Mouse (Mus musculus) MEL (cell line): ENCODE measurements at regions not wholly inside any gene's neighbourhood (a gene's known extent, or its start where the extent isn't known, plus 50 kb on each side); places are given as distances from the start of the nearest gene placed in this dataset.

Source experiments
- DNase-seq: peaks from one replicate; pipeline ENCODE4 v3.0.0; 2011; ENCODE audit warnings: low read depth, low spot score
- H3K27ac ChIP-seq: 2 replicates; pipeline ENCODE4 v1.5.1; 2012; ENCODE audit warnings: low read depth, mild to moderate bottlenecking, control low read depth, low read length, moderate library complexity; ENCODE audit not compliant: control insufficient read depth
- H3K27me3 ChIP-seq, 2 experiments: fragments of 150-350 bp in 1 of 2; sonication (generic) in 1 of 2; 2 replicates each; pipeline ENCODE4 v1.6.1; 2012; ENCODE audit warnings: low read length in 2 of 2, mild to moderate bottlenecking in 2 of 2, improper control_type of control experiment in 1 of 2, moderate library complexity in 1 of 2; ENCODE audit not compliant: insufficient read depth in 2 of 2, control insufficient read depth in 1 of 2
- H3K36me3 ChIP-seq, 2 experiments: 2 replicates each; pipeline ENCODE4 v1.6.1; 2012 to 2014; ENCODE audit warnings: low read length in 2 of 2, improper control_type of control experiment in 1 of 2, inconsistent platforms in 1 of 2, mild to moderate bottlenecking in 1 of 2; ENCODE audit not compliant: insufficient read depth in 2 of 2, control insufficient read depth in 1 of 2
- H3K4me1 ChIP-seq, 2 experiments: fragments of 150-350 bp in 1 of 2; sonication (generic) in 1 of 2; 2 replicates each; pipeline ENCODE4 v1.6.1; 2012; ENCODE audit warnings: low read length in 2 of 2, improper control_type of control experiment in 1 of 2, mild to moderate bottlenecking in 1 of 2; ENCODE audit not compliant: insufficient read depth in 2 of 2, control insufficient read depth in 1 of 2
- H3K4me3 ChIP-seq, 2 experiments: fragments of 150-350 bp in 1 of 2; sonication (generic) in 1 of 2; 2 replicates each; pipeline ENCODE4 v1.5.1; 2012; ENCODE audit warnings: low read depth in 2 of 2, low read length in 2 of 2, mild to moderate bottlenecking in 2 of 2, moderate library complexity in 2 of 2, control low read depth in 1 of 2, improper control_type of control experiment in 1 of 2; ENCODE audit not compliant: control insufficient read depth in 1 of 2, insufficient read depth in 1 of 2
- H3K79me2 ChIP-seq: 2 replicates; pipeline ENCODE4 v1.6.1; 2012; ENCODE audit warnings: mild to moderate bottlenecking, low read length, moderate library complexity; ENCODE audit not compliant: control insufficient read depth, poor library complexity, insufficient read depth
- H3K9ac ChIP-seq: 2 replicates; pipeline ENCODE4 v1.6.1; 2012; ENCODE audit warnings: low read depth, mild to moderate bottlenecking, control low read depth, low read length, moderate library complexity; ENCODE audit not compliant: control insufficient read depth, poor library complexity, severe bottlenecking
- H3K9me3 ChIP-seq: fragments of 150-350 bp; sonication (generic); replicated peaks from 2 replicates; pipeline ENCODE4 v1.6.1; 2012; ENCODE audit warnings: mild to moderate bottlenecking, low read length, improper control_type of control experiment, moderate library complexity; ENCODE audit not compliant: insufficient read depth
- BHLHE40 ChIP-seq: IDR thresholded peaks from 2 replicates; pipeline ENCODE4 v1.6.1; 2012; ENCODE audit warnings: low read depth, mild to moderate bottlenecking, inconsistent platforms, low read length, improper control_type of control experiment, borderline replicate concordance
- CHD1 ChIP-seq: IDR thresholded peaks from 2 replicates; pipeline ENCODE4 v1.6.1; 2012; ENCODE audit warnings: low read depth, mild to moderate bottlenecking, inconsistent platforms, low read length, improper control_type of control experiment
- CHD2 ChIP-seq: IDR thresholded peaks from 2 replicates; pipeline ENCODE4 v1.6.1; 2011; ENCODE audit warnings: low read length, improper control_type of control experiment
- CTCF ChIP-seq, 3 experiments: IDR thresholded peaks in 2 of 3; conservative IDR thresholded peaks in 1 of 3; 2 replicates each; pipeline ENCODE4 v1.5.1; 2011 to 2012; ENCODE audit warnings: low read length in 3 of 3, low read depth in 2 of 3, mild to moderate bottlenecking in 2 of 3, improper control_type of control experiment in 1 of 3, inconsistent platforms in 1 of 3, mixed read lengths in 1 of 3, moderate library complexity in 1 of 3; ENCODE audit not compliant: control insufficient read depth in 1 of 3, insufficient read depth in 1 of 3, poor library complexity in 1 of 3, severe bottlenecking in 1 of 3
- ETS1 ChIP-seq: IDR thresholded peaks from 2 replicates; pipeline ENCODE4 v1.6.1; 2012; ENCODE audit warnings: low read depth, mild to moderate bottlenecking, inconsistent platforms, low read length, improper control_type of control experiment, moderate library complexity
- GABPA ChIP-seq: IDR thresholded peaks from 2 replicates; pipeline ENCODE4 v1.6.1; 2012; ENCODE audit warnings: low read depth, mild to moderate bottlenecking, inconsistent platforms, low read length, improper control_type of control experiment, moderate library complexity
- HCFC1 ChIP-seq: IDR thresholded peaks from 2 replicates; pipeline ENCODE4 v1.6.1; 2012; ENCODE audit warnings: low read depth, mild to moderate bottlenecking, inconsistent platforms, low read length, improper control_type of control experiment, moderate library complexity
- JUND ChIP-seq: IDR thresholded peaks from 2 replicates; pipeline ENCODE4 v1.6.1; 2011; ENCODE audit warnings: low read depth, mild to moderate bottlenecking, improper control_type of control experiment, low read length
- KAT2A ChIP-seq: conservative IDR thresholded peaks from 2 replicates; pipeline ENCODE4 v1.6.1; 2012; ENCODE audit warnings: low read depth, low read length, improper control_type of control experiment, inconsistent platforms
- MAX ChIP-seq: IDR thresholded peaks from 2 replicates; pipeline ENCODE4 v1.6.1; 2011; ENCODE audit warnings: low read length, improper control_type of control experiment
- MYB ChIP-seq: IDR thresholded peaks from 2 replicates; pipeline ENCODE4 v1.6.1; 2011; ENCODE audit warnings: mild to moderate bottlenecking, low read depth, low read length, improper control_type of control experiment
- NELFE ChIP-seq: IDR thresholded peaks from 2 replicates; pipeline ENCODE4 v1.6.1; 2011; ENCODE audit warnings: low read depth, low read length, improper control_type of control experiment
- POLR2A ChIP-seq, 2 experiments: IDR thresholded peaks; 2 replicates each; pipeline ENCODE4 v1.6.1; 2011 to 2012; ENCODE audit warnings: low read length in 2 of 2, mild to moderate bottlenecking in 2 of 2, control low read depth in 1 of 2, improper control_type of control experiment in 1 of 2, low read depth in 1 of 2, moderate library complexity in 1 of 2; ENCODE audit not compliant: control insufficient read depth in 1 of 2, insufficient read depth in 1 of 2, poor library complexity in 1 of 2
- POLR2AphosphoS2 ChIP-seq: IDR thresholded peaks from 2 replicates; pipeline ENCODE4 v1.6.1; 2011; ENCODE audit warnings: low read length, improper control_type of control experiment
- SMC3 ChIP-seq: IDR thresholded peaks from 2 replicates; pipeline ENCODE4 v1.6.1; 2011; ENCODE audit warnings: low read depth, low read length, improper control_type of control experiment
- TBP ChIP-seq: IDR thresholded peaks from 2 replicates; pipeline ENCODE4 v1.8.0; 2011; ENCODE audit warnings: low read depth, low read length, improper control_type of control experiment
- UBTF ChIP-seq: IDR thresholded peaks from 2 replicates; pipeline ENCODE4 v1.6.1; 2012; ENCODE audit warnings: low read depth, mild to moderate bottlenecking, inconsistent platforms, low read length, improper control_type of control experiment, moderate library complexity, borderline replicate concordance; ENCODE audit not compliant: insufficient read depth
- ZNF384 ChIP-seq: IDR thresholded peaks from 2 replicates; pipeline ENCODE4 v1.6.1; 2012; ENCODE audit warnings: low read depth, mild to moderate bottlenecking, inconsistent platforms, low read length, improper control_type of control experiment

- Histone ChIP-seq H3K4me3 (no peak overlapping the region), H3K9me3 (no peaks in the 10 kb centered on the region), H3K4me1 (no peaks in the 10 kb centered on the region), H3K36me3 (no peaks in the 10 kb centered on the region), H3K9ac (no peak overlapping the region), H3K27ac (no peak overlapping the region), H3K27me3 (no peaks in the 10 kb centered on the region), H3K79me2 (no peaks in the 10 kb centered on the region)
- TF ChIP-seq POLR2AphosphoS2, result no peak
- TF ChIP-seq BHLHE40, result no peak
- TF ChIP-seq CHD2, result no peak
- TF ChIP-seq POLR2A (IDR thresholded peaks at IDR 0.05; ENCODE audit: control insufficient read depth in 1 of 2, insufficient read depth in 1 of 2, low read depth in 1 of 2, low read length in 2 of 2, poor library complexity in 1 of 2), result no peak
- no peak for TF ChIP-seq UBTF
- TF ChIP-seq SMC3, result no peak
- no peak for TF ChIP-seq KAT2A
- TF ChIP-seq MYB, result no peak
- TF ChIP-seq MAX, result no peak
- TF ChIP-seq NELFE, result no peak
- TF ChIP-seq ZNF384, result no peak
- TF ChIP-seq CTCF (IDR thresholded peaks at IDR 0.05 in 2 of 3, conservative IDR thresholded peaks at IDR 0.05 in 1 of 3; ENCODE audit: control insufficient read depth in 1 of 3, insufficient read depth in 1 of 3, low read depth in 2 of 3, low read length in 3 of 3, poor library complexity in 1 of 3, severe bottlenecking in 1 of 3), result no peak
- TF ChIP-seq JUND, result no peak
- no peak for TF ChIP-seq TBP
- no peak for DNase-seq
Measured at GRCm38 (mm10) chr4:47882076-47882475, 162.9 kb upstream of the Nr4a3 start.

DNA sequence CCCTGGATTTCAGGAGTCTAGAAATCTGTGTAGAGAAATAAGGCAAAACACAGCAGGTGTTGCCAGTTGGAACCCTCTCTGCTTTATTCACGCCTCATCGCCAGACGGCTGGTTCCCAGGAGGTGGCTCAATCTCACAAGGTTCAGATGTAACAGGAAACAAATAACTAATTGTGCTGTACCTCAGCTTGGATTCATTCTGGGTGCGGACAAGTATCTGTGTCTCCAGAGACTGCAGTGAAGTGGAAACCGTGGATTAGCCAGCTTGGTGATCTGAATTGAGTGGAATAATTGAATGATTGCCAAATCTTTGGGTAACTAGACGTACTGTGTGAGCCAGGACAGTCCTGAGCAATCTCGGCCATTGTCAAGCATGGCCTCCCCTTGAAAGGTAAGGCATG is 145.4 kb upstream of the Nr4a3 start:
- Histone ChIP-seq H3K27ac (no peak overlapping the region), H3K27me3 (no peaks in the 10 kb centered on the region), H3K9me3 (no peaks in the 10 kb centered on the region), H3K9ac (no peak overlapping the region), H3K79me2 (no peaks in the 10 kb centered on the region), H3K36me3 (no peaks in the 10 kb centered on the region), H3K4me3 (no peak overlapping the region), H3K4me1 (no peaks in the 10 kb centered on the region)
- TF ChIP-seq CHD1 (no peak), ETS1 (no peak), MYB (no peak), GABPA (no peak), HCFC1 (no peak), POLR2AphosphoS2 (no peak)
- DNase-seq, result no peak
